8 mouse cellular contexts compared by ENCODE assay signal in genomic region chr6:113624989-113625770, GRCm38 (mm10). TPM values are rescaled to one million over a fixed set of nuclear protein-coding genes. Genes with fewer than 3 reads are reported as not detected.
DNase-seq lines count a peak whose midpoint lies in the region; ATAC-seq and TF ChIP-seq lines count a peak whose summit lies in the region.

No protein-coding gene starts in this region.

- ATAC-seq in heart, embryonic 16.5 days (replicated peaks; ENCODE audit: extremely low read depth, insufficient read depth, low FRiP score): no peak
- no peak for ATAC-seq in liver, embryonic 13.5 days (ENCODE audit: low read depth)
- no peak for ATAC-seq in activated CD4-positive, CD25-positive, alpha-beta regulatory T cell, adult 4 months

- intact Hi-C loops in left cerebral cortex, adult 2 months (cut with DNase I): loop anchor here (2.0 to 5.0 kb wide), 2 partner anchors 16 to 123 kb away; partner anchors contain the start of gene Prrt3

- peaks cover 15% of the 10 kb centered on the region for H3K4me1 ChIP-seq in heart, embryonic 16.5 days (ENCODE audit: control insufficient read depth, insufficient read depth, low read length)
- H3K4me1 ChIP-seq in liver, embryonic 13.5 days (replicated peaks): peaks cover 26% of the 10 kb centered on the region

- H3K27ac ChIP-seq in left cerebral cortex, adult 2 months: peak overlapping the region; percentile 95; the same call in 1 of the 2 replicates
- no peak overlapping the region for H3K27ac ChIP-seq in heart, embryonic 16.5 days (ENCODE audit: low read length)
- H3K27ac ChIP-seq in liver, embryonic 13.5 days: no peak overlapping the region

- H3K4me2 ChIP-seq in heart, embryonic 16.5 days (ENCODE audit: low read depth, low read length): peak overlapping the region; percentile 78
- H3K4me2 ChIP-seq in liver, embryonic 13.5 days: peak overlapping the region; percentile 96

- TF ChIP-seq CTCF in left cerebral cortex, adult 2 months (IDR thresholded peaks at IDR 0.05): no peak

- no peaks in the 10 kb centered on the region for H3K27me3 ChIP-seq in heart, embryonic 16.5 days (ENCODE audit: control insufficient read depth, insufficient read depth, low read length)
- H3K27me3 ChIP-seq in liver, embryonic 13.5 days: no peaks in the 10 kb centered on the region

- H3K9ac ChIP-seq in heart, embryonic 16.5 days (ENCODE audit: low read length): peak overlapping the region; percentile 82
- H3K9ac ChIP-seq in liver, embryonic 13.5 days: peak overlapping the region; percentile 85

- peaks cover 22% of the 10 kb centered on the region for H3K36me3 ChIP-seq in heart, embryonic 16.5 days (ENCODE audit: control insufficient read depth, insufficient read depth)
- peaks cover 27% of the 10 kb centered on the region for H3K36me3 ChIP-seq in liver, embryonic 13.5 days

- WGBS in heart, embryonic 16.5 days: 42% methylated on average over 5 of the region's 5 CpGs
- 58% methylated on average over 5 of the region's 5 CpGs for WGBS in liver, embryonic 13.5 days (ENCODE audit: insufficient replicate concordance)

- H3K4me3 ChIP-seq in left cerebral cortex, adult 2 months: peak overlapping the region; percentile 56
- peak overlapping the region; percentile 62 for H3K4me3 ChIP-seq in heart, embryonic 16.5 days (ENCODE audit: low read length)
- peak overlapping the region; percentile 85 for H3K4me3 ChIP-seq in liver, embryonic 13.5 days (replicated peaks)

- H3K9me3 ChIP-seq in heart, embryonic 16.5 days (replicated peaks; ENCODE audit: control insufficient read depth, low read length): no peaks in the 10 kb centered on the region
- H3K9me3 ChIP-seq in liver, embryonic 13.5 days (replicated peaks): no peaks in the 10 kb centered on the region

- DNase-seq in left cerebral cortex, adult 2 months (ENCODE audit: extremely low spot score in 1 of 2, low spot score in 2 of 2): no peak
- no peak for DNase-seq in left cerebral cortex, adult 18-20 months (ENCODE audit: low spot score in 2 of 2)
- DNase-seq in brain, adult 2 months (ENCODE audit: low read depth, low spot score): peak; percentile 32
- no peak for DNase-seq in liver, embryonic 13.5 days
- DNase-seq in embryo, embryonic 11 days: no peak
- DNase-seq in Muller cell, postnatal 12 days (ENCODE audit: inconsistent ontology term): no peak

RNA-seq across cellular contexts. Expression of gene Vhl, which starts 1.4 kb away (rescaled TPM):
- 10 to 100 TPM; 41.5 to 43.0 TPM for total RNA-seq in left cerebral cortex, adult 2 months (2021)
- 10 to 100 TPM; 35.3 to 46.6 TPM for total RNA-seq in left cerebral cortex, adult 18-20 months (2021)
- 28.8 and 29.4 TPM in 2 replicates for polyA plus RNA-seq in heart, embryonic 16.5 days (2015; fragmentation: Nextera tagmentation; extraction: Ambion mirVana)
- polyA plus RNA-seq in liver, embryonic 13.5 days (2015; fragmentation: Nextera tagmentation; extraction: Ambion mirVana): 7.8 and 9.4 TPM in 2 replicates
- polyA plus RNA-seq in activated CD4-positive, CD25-positive, alpha-beta regulatory T cell, adult 4 months (2017; shearing (Covaris generic)): 10 to 100 TPM in 1 of 2 experiments, 1 to 10 TPM in 1; 7.1 to 14.5 TPM

RNA-seq across cellular contexts. Expression of gene Irak2, which starts 13.1 kb away (rescaled TPM):
- total RNA-seq in left cerebral cortex, adult 2 months (2021): 10 to 100 TPM; 21.6 to 25.6 TPM
- 10 to 100 TPM; 23.5 to 25.4 TPM for total RNA-seq in left cerebral cortex, adult 18-20 months (2021)
- 5.0 and 5.5 TPM in 2 replicates for polyA plus RNA-seq in heart, embryonic 16.5 days (2015; fragmentation: Nextera tagmentation; extraction: Ambion mirVana)
- polyA plus RNA-seq in liver, embryonic 13.5 days (2015; fragmentation: Nextera tagmentation; extraction: Ambion mirVana): 12.1 and 14.9 TPM in 2 replicates
- polyA plus RNA-seq in activated CD4-positive, CD25-positive, alpha-beta regulatory T cell, adult 4 months (2017; shearing (Covaris generic)): 10 to 100 TPM; 21.9 to 29.8 TPM

RNA-seq across cellular contexts. Expression of gene Brk1, which starts 20.6 kb away (rescaled TPM):
- total RNA-seq in left cerebral cortex, adult 2 months (2021): 100 to 1,000 TPM; 221 to 228 TPM
- total RNA-seq in left cerebral cortex, adult 18-20 months (2021): 100 to 1,000 TPM; 210 to 217 TPM
- 164 and 178 TPM in 2 replicates for polyA plus RNA-seq in heart, embryonic 16.5 days (2015; fragmentation: Nextera tagmentation; extraction: Ambion mirVana)
- 101 and 104 TPM in 2 replicates for polyA plus RNA-seq in liver, embryonic 13.5 days (2015; fragmentation: Nextera tagmentation; extraction: Ambion mirVana)
- 100 to 1,000 TPM; 275 to 326 TPM for polyA plus RNA-seq in activated CD4-positive, CD25-positive, alpha-beta regulatory T cell, adult 4 months (2017; shearing (Covaris generic))

RNA-seq across cellular contexts. Expression of gene Fancd2os, which starts 24.7 kb away (rescaled TPM):
- not detected for total RNA-seq in left cerebral cortex, adult 2 months (2021)
- total RNA-seq in left cerebral cortex, adult 18-20 months (2021): not detected
- 0.30 TPM in 1 of 2 replicates, not detected in the other for polyA plus RNA-seq in heart, embryonic 16.5 days (2015; fragmentation: Nextera tagmentation; extraction: Ambion mirVana)
- 0.09 TPM in 1 of 2 replicates, not detected in the other for polyA plus RNA-seq in liver, embryonic 13.5 days (2015; fragmentation: Nextera tagmentation; extraction: Ambion mirVana)
- polyA plus RNA-seq in activated CD4-positive, CD25-positive, alpha-beta regulatory T cell, adult 4 months (2017; shearing (Covaris generic)): not detected
